In the genomic region with DNA sequence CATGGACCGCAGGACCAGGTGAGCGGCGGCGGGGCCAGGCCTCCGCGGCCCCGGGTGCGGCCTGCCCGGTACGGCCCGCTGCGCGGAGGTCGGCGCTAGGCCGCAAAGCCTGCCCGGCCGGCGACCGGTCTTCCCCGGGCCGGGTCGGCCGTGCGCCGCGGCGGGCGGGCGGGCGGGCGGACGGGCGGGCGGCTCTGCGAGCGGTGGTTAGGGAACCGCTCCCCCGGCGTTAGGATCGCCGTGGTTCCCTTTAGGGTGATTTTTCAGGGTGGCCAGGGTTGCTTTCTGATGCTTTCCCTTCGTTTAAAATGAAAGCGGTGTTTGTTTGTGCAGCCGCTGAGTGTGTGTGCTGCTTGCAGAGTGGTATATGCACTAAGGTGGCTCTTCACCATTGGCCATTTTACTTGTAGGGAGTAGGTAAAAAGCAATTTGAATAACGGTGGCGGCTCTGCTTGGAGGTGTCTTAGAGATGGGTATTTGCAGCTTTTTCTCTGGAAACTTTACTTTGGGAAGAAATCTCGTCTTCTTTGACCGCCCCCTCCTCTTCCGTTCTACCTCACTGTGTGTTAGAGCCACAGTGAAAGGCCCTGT, we compare ENCODE assay signal across 8 mouse cellular contexts. TPM values are rescaled to one million over a fixed set of nuclear protein-coding genes. Genes with fewer than 3 reads are reported as not detected.
A peak's percentile ranks its signal among the peaks of the same experiment; 100 is the strongest.
DNase-seq lines count a peak whose midpoint lies in the region; ATAC-seq and TF ChIP-seq lines count a peak whose summit lies in the region.

No protein-coding gene starts in this region.

- H3K27me3 ChIP-seq in G1E (ENCODE audit: insufficient read depth, low read length), result peaks cover 3% of the 10 kb centered on the region; the same call in 1 of the 2 replicates
- no peaks in the 10 kb centered on the region for H3K27me3 ChIP-seq in intestine, postnatal 0 days (replicated peaks; ENCODE audit: control insufficient read depth, insufficient read depth, low read length)
- no peaks in the 10 kb centered on the region for H3K27me3 ChIP-seq in liver, embryonic 14.5 days (ENCODE audit: control insufficient read depth, insufficient read depth, low read length)
- H3K27me3 ChIP-seq in neural tube, embryonic 12.5 days (replicated peaks), result no peaks in the 10 kb centered on the region

- no peak for TF ChIP-seq CTCF in G1E (IDR thresholded peaks at IDR 0.05; ENCODE audit: low read depth, low read length)
- no peak for TF ChIP-seq CTCF in intestine, postnatal 0 days (IDR thresholded peaks at IDR 0.05; ENCODE audit: low read depth)
- no peak for TF ChIP-seq CTCF in liver, embryonic 14.5 days (IDR thresholded peaks at IDR 0.05; ENCODE audit: low read depth)

- no peak for TF ChIP-seq EP300 in liver, embryonic 14.5 days (IDR thresholded peaks at IDR 0.05; ENCODE audit: low read depth)

- peaks cover 29% of the 10 kb centered on the region for H3K36me3 ChIP-seq in G1E (replicated peaks)
- H3K36me3 ChIP-seq in intestine, postnatal 0 days (ENCODE audit: control insufficient read depth, insufficient read depth), result peaks cover 6% of the 10 kb centered on the region; the same call in 1 of the 2 replicates
- H3K36me3 ChIP-seq in liver, embryonic 14.5 days (replicated peaks; ENCODE audit: control insufficient read depth, insufficient read depth, low read depth), result no peaks in the 10 kb centered on the region
- H3K36me3 ChIP-seq in neural tube, embryonic 12.5 days, result no peaks in the 10 kb centered on the region

- H3K27ac ChIP-seq in intestine, postnatal 0 days (ENCODE audit: low read depth, low read length), result peak overlapping the region; percentile 96
- peak overlapping the region; percentile 31; the same call in 1 of the 2 replicates for H3K27ac ChIP-seq in liver, embryonic 14.5 days
- H3K27ac ChIP-seq in neural tube, embryonic 12.5 days, result peak overlapping the region; percentile 68

- WGBS in intestine, postnatal 0 days, result 1% methylated on average over 18 of the region's 50 CpGs
- under 1% methylated on average over 49 of the region's 50 CpGs for WGBS in liver, embryonic 14.5 days (ENCODE audit: insufficient replicate concordance)
- WGBS in neural tube, embryonic 12.5 days, result under 1% methylated on average over 46 of the region's 50 CpGs

- peak overlapping the region; percentile 90 for H3K4me3 ChIP-seq in G1E (ENCODE audit: low read depth, low read length)
- peak overlapping the region; percentile 76 for H3K4me3 ChIP-seq in intestine, postnatal 0 days (ENCODE audit: low read depth, low read length)
- peak overlapping the region; percentile 71 to 87 for H3K4me3 ChIP-seq in liver, embryonic 14.5 days (ENCODE audit: insufficient read depth in 1 of 2, low read depth in 2 of 2, low read length in 2 of 2)
- H3K4me3 ChIP-seq in neural tube, embryonic 12.5 days, result peak overlapping the region; percentile 87

- no peaks in the 10 kb centered on the region for H3K9me3 ChIP-seq in G1E (replicated peaks)
- no peaks in the 10 kb centered on the region for H3K9me3 ChIP-seq in intestine, postnatal 0 days (ENCODE audit: control insufficient read depth)
- no peaks in the 10 kb centered on the region for H3K9me3 ChIP-seq in liver, embryonic 14.5 days (ENCODE audit: control insufficient read depth, low read length)
- H3K9me3 ChIP-seq in neural tube, embryonic 12.5 days, result no peaks in the 10 kb centered on the region

- DNase-seq in 3T3-L1 (ENCODE audit: low read depth, low spot score), result peak; percentile 62
- peak; percentile 33 for DNase-seq in G1E (ENCODE audit: low spot score)
- peak; percentile 57 for DNase-seq in embryo, embryonic 10 days (ENCODE audit: low spot score)
- DNase-seq in gastrocnemius, postnatal 4 days (ENCODE audit: low spot score in 2 of 2), result peak; percentile 33
- DNase-seq in liver, embryonic 14.5 days (ENCODE audit: low read depth in 3 of 3, low spot score in 3 of 3), result peak in 1 of 3 experiments; percentile 37
- DNase-seq in testis, postnatal 14 days (ENCODE audit: low spot score), result peak; percentile 74

- H3K4me1 ChIP-seq in G1E (ENCODE audit: insufficient read depth, low read depth, low read length), result peaks cover 48% of the 10 kb centered on the region
- H3K4me1 ChIP-seq in intestine, postnatal 0 days (replicated peaks; ENCODE audit: control insufficient read depth, insufficient read depth, low read length), result peaks cover 17% of the 10 kb centered on the region; the same call in 1 of the 2 replicates
- H3K4me1 ChIP-seq in liver, embryonic 14.5 days (replicated peaks; ENCODE audit: control insufficient read depth in 2 of 2, insufficient read depth in 2 of 2, low read length in 1 of 2), result peaks cover 0 to 19% of the 10 kb centered on the region in 2 experiments; a peak in 2 of 4 replicates
- H3K4me1 ChIP-seq in neural tube, embryonic 12.5 days, result peaks cover 4% of the 10 kb centered on the region; the same call in 1 of the 2 replicates

- peak overlapping the region; percentile 80 for H3K4me2 ChIP-seq in intestine, postnatal 0 days (replicated peaks; ENCODE audit: low read depth)
- peak overlapping the region; percentile 70 for H3K4me2 ChIP-seq in liver, embryonic 14.5 days (ENCODE audit: low read depth)
- H3K4me2 ChIP-seq in neural tube, embryonic 12.5 days (replicated peaks), result peak overlapping the region; percentile 58

- peak overlapping the region; percentile 96 for H3K9ac ChIP-seq in intestine, postnatal 0 days (ENCODE audit: low read depth, low read length)
- peak overlapping the region; percentile 77 for H3K9ac ChIP-seq in liver, embryonic 14.5 days (replicated peaks)
- H3K9ac ChIP-seq in neural tube, embryonic 12.5 days, result peak overlapping the region; percentile 94

- ATAC-seq in G1E (ENCODE audit: extremely low read depth, insufficient number of reproducible peaks, low FRiP score, poor library complexity, severe bottlenecking), result peak; percentile 48
- ATAC-seq in intestine, postnatal 0 days, result peak; percentile 82
- peak; percentile 85 for ATAC-seq in liver, embryonic 14.5 days (ENCODE audit: insufficient read depth)
- peak; percentile 86 for ATAC-seq in neural tube, embryonic 12.5 days (ENCODE audit: low FRiP score, low read depth)

RNA-seq across cellular contexts. Expression of a gene that starts 0.7 kb away (rescaled TPM):
- total RNA-seq in G1E (2014; fragmentation: Nextera tagmentation), result 51.7 and 57.2 TPM in 2 replicates
- total RNA-seq in G1E (2017), result 36.3 and 39.2 TPM in 2 replicates
- 4.4 and 4.9 TPM in 2 replicates for polyA plus RNA-seq in G1E (2012)
- 10 to 100 TPM; 29.4 to 31.7 TPM for total RNA-seq in gastrocnemius, postnatal 4 days (2021)
- 18.3 and 19.1 TPM in 2 replicates for polyA plus RNA-seq in intestine, postnatal 0 days (2015; fragmentation: Nextera tagmentation; extraction: Ambion mirVana)
- polyA plus RNA-seq in liver, embryonic 14.5 days (2012; rRNA removed), result 0.62 and 0.78 TPM in 2 replicates
- 2.2 and 2.3 TPM in 2 replicates for polyA plus RNA-seq in liver, embryonic 14.5 days (2014; fragmentation: Nextera tagmentation; extraction: Ambion mirVana)
- polyA plus RNA-seq in neural tube, embryonic 12.5 days (2016; fragmentation: Nextera tagmentation; extraction: Ambion mirVana), result 11.1 and 12.7 TPM in 2 replicates

Comparison
In these comparisons a context has a peak if more than half of its experiments do, and no peak if none do; other contexts are left out.
1. H3K27ac ChIP-seq: peak in every context shown above with its lines; median percentile 96 in intestine, postnatal 0 days; 68 in neural tube, embryonic 12.5 days; 31 in liver, embryonic 14.5 days.